Mouse (Mus musculus) hindbrain, embryonic 16.5 days (tissue): ENCODE results near the gene Gm26657. TPM values are rescaled to one million over a fixed set of nuclear protein-coding genes. Genes with fewer than 3 reads are reported as not detected.

ENCODE experiments used
- ATAC-seq: fragments of 200-750 bp; cut with Nextera tagmentation; 2 replicates; pipeline ENCODE4 v1.8.0; 2017; ENCODE audit warnings: moderate TSS enrichment, moderate library complexity
- H3K27ac ChIP-seq: fragments of 300-500 bp; sonication (generic); 2 replicates; pipeline ENCODE4 v1.5.1; 2014; ENCODE audit warnings: low read depth, mild to moderate bottlenecking, control low read depth, low read length, moderate library complexity
- H3K27me3 ChIP-seq: fragments of 300-500 bp; sonication (generic); replicated peaks from 2 replicates; pipeline ENCODE4 v1.6.1; 2014; ENCODE audit warnings: low read length; ENCODE audit not compliant: control insufficient read depth, insufficient read depth
- H3K36me3 ChIP-seq: fragments of 300-500 bp; sonication (generic); 2 replicates; pipeline ENCODE4 v1.6.1; 2014; ENCODE audit warnings: mild to moderate bottlenecking, low read length, moderate library complexity, mixed read lengths; ENCODE audit not compliant: control insufficient read depth, insufficient read depth
- H3K4me1 ChIP-seq: fragments of 300-500 bp; sonication (generic); 2 replicates; pipeline ENCODE4 v1.6.1; 2014; ENCODE audit warnings: low read depth, low read length; ENCODE audit not compliant: control insufficient read depth, insufficient read depth
- H3K4me2 ChIP-seq: fragments of 300-500 bp; sonication (generic); 2 replicates; pipeline ENCODE4 v1.6.1; 2014; ENCODE audit warnings: mild to moderate bottlenecking, low read length, control low read depth, moderate library complexity
- H3K4me3 ChIP-seq: fragments of 300-500 bp; sonication (generic); 2 replicates; pipeline ENCODE4 v1.5.1; 2014; ENCODE audit warnings: mild to moderate bottlenecking, low read length, control low read depth, moderate library complexity
- H3K9ac ChIP-seq: fragments of 300-500 bp; sonication (generic); 2 replicates; pipeline ENCODE4 v1.6.1; 2014; ENCODE audit warnings: low read depth, mild to moderate bottlenecking, control low read depth, low read length, moderate library complexity
- H3K9me3 ChIP-seq: fragments of 300-500 bp; sonication (generic); 2 replicates; pipeline ENCODE4 v1.6.1; 2014; ENCODE audit warnings: mild to moderate bottlenecking, low read length, moderate library complexity; ENCODE audit not compliant: control insufficient read depth
- WGBS: fragments of 180-500 bp; shearing (Covaris S2); extraction: QIAGEN DNeasy Blood & Tissue Kit; methylation state at CpG from one replicate; pipeline ENCODE4 v1.1.7; 2014; 5-methylcytosine and 5-hydroxymethylcytosine counted together
- polyA plus RNA-seq: library from polyadenylated mRNA; unstranded; fragments of >200 nt; fragmentation: Nextera tagmentation; extraction: Ambion mirVana; gene quantifications from 2 replicates; pipeline ENCODE4 v1.2.1, GENCODE M21; 2015

Gene Gm26657
- polyA plus RNA-seq, 1 experiment from 2014 or later = not detected

DNA sequence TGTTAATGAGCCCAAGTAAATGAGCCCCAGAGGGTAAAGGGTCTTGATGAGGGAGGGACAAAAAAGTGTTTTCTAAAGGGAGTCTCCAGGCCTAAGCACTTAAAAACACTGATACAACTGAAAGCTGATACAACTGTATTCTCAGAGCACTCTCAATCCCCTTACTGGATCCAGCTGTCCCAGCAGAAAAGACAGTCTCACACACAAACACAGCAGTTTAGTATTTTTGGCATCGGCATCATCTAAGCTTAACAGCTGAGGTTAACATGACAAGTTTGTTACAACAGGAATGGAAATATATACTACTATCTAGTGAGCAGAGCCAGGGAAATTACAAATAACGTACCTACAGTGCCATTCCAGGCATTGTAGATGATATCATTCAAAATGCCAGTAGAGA, 6.5 kb downstream of the Gm26657 start:
- Histone ChIP-seq H3K27me3 (no peaks in the 10 kb centered on the region), H3K4me2 (no peak overlapping the region), H3K9me3 (no peaks in the 10 kb centered on the region), H3K4me1 (no peaks in the 10 kb centered on the region), H3K9ac (no peak overlapping the region), H3K36me3 (peaks cover 25% of the 10 kb centered on the region), H3K4me3 (no peak overlapping the region), H3K27ac (no peak overlapping the region)
- no peak for ATAC-seq
- WGBS = 94% methylated on average over 2 of the region's 2 CpGs

DNA sequence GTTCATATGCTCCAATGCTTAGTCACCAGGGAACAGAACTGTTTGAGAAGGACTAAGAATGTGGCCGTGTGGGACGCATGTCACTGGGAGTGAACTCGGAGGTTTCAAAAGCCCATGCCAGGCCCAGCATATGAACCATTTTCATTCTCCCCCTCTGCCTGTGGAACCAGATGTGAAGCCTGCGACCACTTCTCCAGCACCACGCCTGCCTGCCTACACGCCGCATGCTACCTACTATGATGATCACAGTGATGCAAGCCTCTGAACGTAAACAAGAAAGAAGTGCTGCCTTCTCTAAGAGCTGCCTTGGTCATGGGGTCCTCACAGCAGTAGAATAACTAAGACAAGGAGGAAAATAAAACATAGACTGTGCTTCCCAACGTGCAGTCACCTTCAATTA, 7.6 kb downstream of the Gm26657 start:
- H3K4me1 ChIP-seq = no peaks in the 10 kb centered on the region
- peaks cover 34% of the 10 kb centered on the region for H3K36me3 ChIP-seq
- H3K4me3 ChIP-seq = no peak overlapping the region
- H3K27ac ChIP-seq = no peak overlapping the region
- no peaks in the 10 kb centered on the region for H3K9me3 ChIP-seq
- H3K4me2 ChIP-seq = no peak overlapping the region
- WGBS = 96% methylated on average over 9 of the region's 9 CpGs
- no peaks in the 10 kb centered on the region for H3K27me3 ChIP-seq
- H3K9ac ChIP-seq = no peak overlapping the region
- ATAC-seq = no peak

DNA sequence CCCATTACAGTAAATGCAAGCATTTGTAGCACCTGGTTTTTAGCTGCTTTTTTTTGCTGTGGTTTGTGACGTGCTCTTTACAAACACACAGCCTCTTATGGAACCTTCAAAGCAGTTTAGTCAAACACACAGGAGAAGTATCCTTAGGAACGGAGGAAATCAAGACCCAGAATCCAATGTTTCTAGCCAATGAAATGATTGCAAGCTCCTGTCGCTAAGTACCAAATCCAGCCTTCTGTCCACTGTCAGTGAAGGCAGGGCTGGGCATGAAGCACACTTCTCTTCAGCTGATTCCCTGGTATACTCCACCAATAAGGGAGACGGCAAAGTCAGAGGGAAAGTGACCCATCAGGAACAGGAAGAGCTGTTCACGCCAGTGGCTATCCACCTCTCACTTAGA, 16.2 kb downstream of the Gm26657 start:
- Histone ChIP-seq H3K4me1 (no peaks in the 10 kb centered on the region), H3K9me3 (no peaks in the 10 kb centered on the region), H3K4me3 (no peak overlapping the region), H3K36me3 (peaks cover 60% of the 10 kb centered on the region), H3K27ac (no peak overlapping the region), H3K27me3 (no peaks in the 10 kb centered on the region), H3K4me2 (no peak overlapping the region), H3K9ac (no peak overlapping the region)
- no peak for ATAC-seq
- WGBS = 89% methylated on average over 5 of the region's 5 CpGs

DNA sequence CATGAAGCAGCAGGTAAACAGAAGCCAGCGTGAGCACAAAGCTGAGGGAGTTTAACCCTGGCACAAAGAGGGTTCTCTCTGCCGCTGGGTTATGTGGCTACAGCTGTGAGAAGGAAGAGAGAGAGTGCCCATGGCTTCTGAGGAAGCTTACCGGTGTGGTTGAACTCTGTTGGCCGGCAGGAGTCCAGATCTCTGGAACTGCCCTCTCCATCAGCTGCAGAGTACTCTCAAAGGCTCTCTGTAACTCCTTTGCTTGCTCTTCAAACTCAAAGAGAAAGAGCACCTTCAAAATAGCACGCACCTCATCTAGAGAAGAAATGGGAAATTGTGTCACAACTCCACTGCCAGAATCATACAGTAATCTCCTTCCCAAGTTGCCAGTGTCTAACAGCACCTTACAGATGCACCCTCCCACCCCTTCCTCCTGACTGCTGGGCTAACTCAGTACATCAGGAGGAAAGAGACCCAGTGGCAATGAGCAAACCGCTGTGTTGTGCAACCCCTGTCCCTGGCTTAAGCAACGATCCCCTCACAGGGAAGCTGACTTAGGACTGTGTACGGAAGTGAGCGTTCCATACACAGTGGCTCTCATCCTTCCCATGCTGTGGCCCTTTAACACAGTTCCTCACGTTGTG, 17.2 kb downstream of the Gm26657 start:
- H3K9ac ChIP-seq = no peak overlapping the region

DNA sequence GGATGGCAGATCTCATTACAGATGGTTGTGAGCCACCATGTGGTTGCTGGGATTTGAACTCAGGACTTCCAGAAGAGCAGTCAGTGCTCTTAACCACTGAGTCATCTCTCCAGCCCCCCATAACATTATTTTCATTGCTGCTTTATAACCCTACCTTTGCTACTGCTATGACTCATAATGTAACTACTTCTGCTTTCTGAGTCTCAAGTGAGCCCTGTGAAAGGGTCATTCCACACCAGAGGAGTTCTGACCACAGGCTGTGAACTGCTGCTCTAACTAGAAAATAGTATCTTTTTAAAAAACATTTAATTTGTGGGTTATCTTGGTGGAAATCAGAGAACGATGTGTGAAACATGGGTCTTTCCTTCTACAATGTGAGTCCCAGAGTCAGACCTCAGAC, 17.8 kb downstream of the Gm26657 start:
- no peaks in the 10 kb centered on the region for H3K9me3 ChIP-seq
- no peak overlapping the region for H3K4me2 ChIP-seq
- H3K27me3 ChIP-seq = no peaks in the 10 kb centered on the region
- H3K9ac ChIP-seq = no peak overlapping the region
- no peaks in the 10 kb centered on the region for H3K4me1 ChIP-seq
- no peak overlapping the region for H3K4me3 ChIP-seq
- 97% methylated on average over 1 of the region's 1 CpGs for WGBS
- no peak for ATAC-seq
- H3K27ac ChIP-seq = no peak overlapping the region
- peaks cover 55% of the 10 kb centered on the region for H3K36me3 ChIP-seq

More for the DNA sequence above, 17.2 kb downstream of the Gm26657 start:
- no peak overlapping the region for H3K4me2 ChIP-seq
- no peak overlapping the region for H3K4me3 ChIP-seq
- ATAC-seq = no peak
- no peaks in the 10 kb centered on the region for H3K9me3 ChIP-seq
- no peak overlapping the region for H3K27ac ChIP-seq
- no peaks in the 10 kb centered on the region for H3K27me3 ChIP-seq
- WGBS = 92% methylated on average over 10 of the region's 10 CpGs
- no peaks in the 10 kb centered on the region for H3K4me1 ChIP-seq
- peaks cover 50% of the 10 kb centered on the region for H3K36me3 ChIP-seq

DNA sequence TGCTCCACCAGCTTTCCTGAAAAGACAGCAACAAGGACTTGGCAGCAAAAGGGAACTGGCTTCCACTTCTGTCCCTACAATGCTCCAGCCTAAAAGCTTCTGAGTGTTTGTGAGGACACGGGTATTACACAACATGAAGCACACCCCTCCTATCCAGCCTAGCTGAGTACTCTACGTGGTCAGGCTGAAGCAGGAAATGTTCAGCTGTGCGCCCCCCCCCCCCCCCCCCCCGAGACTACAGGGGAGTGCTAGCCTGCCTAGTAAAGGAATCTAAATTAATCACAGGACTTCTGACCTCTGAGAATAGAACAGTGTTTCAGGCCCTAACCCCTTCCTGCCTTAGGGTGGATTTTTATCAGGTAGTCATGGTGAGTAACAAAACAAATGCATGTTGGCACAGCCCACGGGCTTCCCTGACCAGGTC, 28.0 kb downstream of the Gm26657 start:
- H3K27ac ChIP-seq = no peak overlapping the region
- no peaks in the 10 kb centered on the region for H3K4me1 ChIP-seq
- H3K9me3 ChIP-seq = no peaks in the 10 kb centered on the region
- no peak overlapping the region for H3K4me2 ChIP-seq
- no peak overlapping the region for H3K9ac ChIP-seq
- WGBS = 85% methylated on average over 5 of the region's 5 CpGs
- ATAC-seq = no peak
- H3K27me3 ChIP-seq = no peaks in the 10 kb centered on the region
- H3K36me3 ChIP-seq = peaks cover 53% of the 10 kb centered on the region
- no peak overlapping the region for H3K4me3 ChIP-seq

DNA sequence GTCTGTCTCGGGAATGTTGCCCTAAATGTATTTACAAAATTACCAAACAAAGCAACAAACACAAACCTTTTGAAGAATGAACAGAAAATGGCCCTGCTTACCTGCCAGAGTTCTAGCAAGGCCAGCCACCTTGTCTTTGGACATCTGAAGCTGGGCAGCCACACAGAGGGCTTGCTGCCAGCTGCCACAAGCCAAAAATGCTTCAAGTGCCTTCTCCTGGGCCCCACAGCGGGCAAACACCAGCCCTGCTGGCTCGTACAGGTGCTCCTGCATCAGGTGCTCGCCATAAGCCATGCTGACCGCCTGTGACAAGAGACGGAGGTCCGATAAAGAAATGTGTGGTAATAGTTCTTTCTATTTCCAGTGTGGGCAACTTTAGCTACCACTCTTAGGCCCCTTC, 29.0 kb downstream of the Gm26657 start:
- 91% methylated on average over 7 of the region's 7 CpGs for WGBS
- Histone ChIP-seq H3K36me3 (peaks cover 59% of the 10 kb centered on the region), H3K9me3 (no peaks in the 10 kb centered on the region), H3K4me1 (no peaks in the 10 kb centered on the region), H3K4me2 (no peak overlapping the region), H3K4me3 (no peak overlapping the region), H3K27me3 (no peaks in the 10 kb centered on the region), H3K27ac (no peak overlapping the region), H3K9ac (no peak overlapping the region)
- no peak for ATAC-seq

DNA sequence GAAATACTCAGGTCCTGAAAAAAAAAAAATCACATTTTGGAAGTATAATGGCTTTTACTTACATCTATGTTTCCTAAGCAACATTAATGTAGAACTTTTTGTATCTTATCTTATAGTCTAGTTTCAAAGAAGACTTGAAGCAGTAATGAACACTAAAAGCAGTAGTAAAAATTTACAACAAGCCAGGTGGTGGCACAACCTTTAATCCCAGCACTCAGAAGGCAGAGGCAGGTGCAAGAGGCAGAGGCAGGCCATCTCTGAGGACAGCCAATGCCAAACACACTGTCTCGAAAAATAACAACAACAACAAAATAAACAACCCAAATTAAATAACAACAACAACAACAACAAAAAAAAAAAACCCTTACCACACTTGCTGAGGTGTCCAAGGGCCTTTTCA, 31.2 kb downstream of the Gm26657 start:
- Histone ChIP-seq H3K27me3 (no peaks in the 10 kb centered on the region), H3K4me1 (no peaks in the 10 kb centered on the region)

More for the DNA sequence above, 31.2 kb downstream of the Gm26657 start:
- no peak overlapping the region for H3K9ac ChIP-seq
- 90% methylated on average over 1 of the region's 1 CpGs for WGBS
- no peak overlapping the region for H3K27ac ChIP-seq
- H3K4me3 ChIP-seq = no peak overlapping the region
- peaks cover 54% of the 10 kb centered on the region for H3K36me3 ChIP-seq
- ATAC-seq = no peak
- H3K9me3 ChIP-seq = no peaks in the 10 kb centered on the region
- no peak overlapping the region for H3K4me2 ChIP-seq
